Mouse (Mus musculus) layer of hippocampus, adult 9-10 months (tissue): Measurements from ENCODE around the gene Sctr.

Experiments used
- DNase-seq: peaks from one replicate; pipeline ENCODE4 v3.0.0; 2022; ENCODE audit warnings: low spot score

The Sctr gene

GRCm38 (mm10) chr1:120105556-120105959, 98.9 kb downstream of the Sctr start:
- DNase-seq, result no peak

GRCm38 (mm10) chr1:120109741-120110432, 103.2 kb downstream of the Sctr start:
- DNase-seq, result no peak

DNA sequence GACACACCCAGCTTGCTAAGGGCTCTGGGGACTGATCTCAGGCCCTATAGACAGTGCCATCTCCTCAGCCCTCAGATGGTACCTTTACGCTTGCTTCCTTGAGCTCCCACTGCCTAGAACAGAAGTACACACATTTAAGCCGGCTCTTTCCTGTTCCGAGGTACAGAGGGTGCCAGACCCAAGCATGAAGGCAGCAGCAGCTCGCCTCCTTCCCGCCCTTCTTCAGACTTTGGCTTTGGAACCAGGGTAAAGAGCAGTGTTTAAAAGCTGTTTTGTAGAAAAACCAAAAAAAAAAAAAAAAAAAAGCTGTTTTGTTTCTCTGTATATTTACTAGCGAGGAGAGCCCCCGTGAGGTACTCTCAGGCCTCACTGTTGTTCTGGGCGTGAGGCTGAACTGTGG, 105.1 kb downstream of the Sctr start:
- no peak for DNase-seq

DNA sequence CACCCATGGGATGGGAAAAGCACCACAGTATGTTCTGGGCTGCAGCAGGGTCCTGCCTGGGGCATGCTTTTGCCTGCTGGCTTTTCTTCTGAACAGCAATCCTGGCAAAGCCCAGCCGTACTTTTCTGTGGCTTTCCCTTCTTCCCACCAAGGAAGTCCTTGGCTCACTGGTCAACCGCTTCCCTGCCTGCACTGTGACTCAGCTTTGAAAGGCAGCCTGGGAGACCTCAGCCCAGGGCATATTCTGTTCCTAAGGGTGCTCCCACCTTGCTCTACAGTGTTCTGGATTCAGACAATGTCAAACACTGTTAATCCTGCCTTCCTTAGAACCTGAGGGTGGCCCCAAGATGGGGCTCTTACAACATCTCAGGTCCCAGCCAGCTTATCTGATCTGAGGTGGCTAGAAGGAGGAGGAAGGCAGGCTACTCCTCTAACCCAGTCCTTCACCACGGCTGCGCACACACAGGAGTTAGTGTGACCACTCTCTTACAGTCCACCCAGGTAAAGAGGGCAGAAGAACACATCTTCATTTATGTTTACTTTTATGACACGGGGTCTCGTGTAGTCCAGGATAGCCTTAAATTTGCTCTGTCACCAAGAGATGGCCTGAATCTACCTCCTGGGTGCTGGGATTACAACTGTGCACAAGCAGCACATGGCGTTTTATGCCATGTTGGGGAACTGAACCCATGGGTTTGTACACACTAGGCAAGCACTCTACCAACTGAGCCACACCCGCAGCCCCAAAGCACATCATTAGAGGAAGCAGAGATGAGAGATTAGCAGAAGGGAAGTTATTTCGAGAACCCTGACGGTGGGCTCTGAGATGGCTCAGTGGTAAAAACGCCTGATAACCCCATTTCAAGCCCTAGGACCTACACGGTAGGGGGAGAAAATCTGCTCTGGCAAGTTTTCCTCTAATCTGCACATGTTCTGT, 105.8 kb downstream of the Sctr start:
- DNase-seq, result no peak
